Mouse (Mus musculus) lung, adult 2 months (tissue): ENCODE data around the gene Nmnat2.

Experiments used
- CTCF ChIP-seq: fragments of 200-500 bp; IDR thresholded peaks from 2 replicates; pipeline ENCODE4 v1.5.1; 2011; ENCODE audit warnings: mild to moderate bottlenecking, low read length, control low read depth; ENCODE audit not compliant: insufficient read depth
- POLR2A ChIP-seq: fragments of 200-500 bp; IDR thresholded peaks from 2 replicates; pipeline ENCODE4 v1.6.1; 2011; ENCODE audit warnings: low read depth, mild to moderate bottlenecking, control low read depth, low read length, borderline replicate concordance; ENCODE audit errors: extremely low read depth

DNA sequence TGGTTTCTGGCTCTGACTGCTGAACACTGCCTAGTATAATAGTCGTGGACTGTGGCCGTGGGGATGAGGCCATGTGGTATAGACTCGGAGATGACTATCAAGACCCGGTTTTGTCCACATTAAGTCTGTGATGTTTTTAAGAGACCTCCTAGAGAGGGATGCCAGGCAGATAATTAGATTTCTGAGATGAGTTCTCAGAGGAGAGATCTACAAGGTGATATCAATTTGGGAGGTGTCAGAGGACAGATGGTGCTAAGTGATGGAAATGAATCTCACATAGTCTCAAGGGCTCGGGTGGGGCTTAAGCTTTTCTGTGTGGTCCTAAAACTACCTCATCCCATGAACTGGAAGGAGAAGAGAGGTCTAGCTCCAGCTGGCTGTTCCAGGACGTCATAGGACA is 88.5 kb downstream of the Nmnat2 start:
- no peak for TF ChIP-seq POLR2A
- TF ChIP-seq CTCF, result no peak
